Mouse (Mus musculus) mature B cell (primary cell): ENCODE measurements at regions not wholly inside any gene's neighbourhood (a gene's known extent, or its start where the extent isn't known, plus 50 kb on each side); places are given as distances from the start of the nearest gene placed in this dataset.

Source experiments
- in situ Hi-C: fragments of 300-500 bp; cut with MboI; formaldehyde crosslinking; loops from 2 replicates; pipeline ENCODE4 v1.14.3; 2019

DNA sequence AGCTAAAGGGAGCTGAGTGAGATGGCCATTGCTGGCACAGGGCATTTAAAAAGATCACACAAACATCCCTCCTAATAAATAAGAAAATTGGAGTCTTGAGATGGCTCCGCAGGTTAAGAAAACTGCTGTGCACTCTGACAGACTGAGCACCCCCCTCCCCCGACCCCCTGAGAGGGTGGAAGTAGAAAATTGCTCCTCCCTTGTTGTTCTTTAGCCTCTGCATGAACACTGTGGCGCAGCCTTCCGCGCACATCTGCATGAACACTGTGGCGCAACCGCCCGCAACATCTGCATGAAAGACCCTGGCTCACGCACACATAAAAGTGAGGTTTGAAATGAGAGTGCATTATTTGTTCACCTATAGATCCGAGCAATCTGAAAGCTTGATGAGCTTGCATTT is 50.2 kb upstream of the Itsn2 start:
- in situ Hi-C loops, result loop anchor here (25.0 kb wide), 1 partner anchor 605 kb away; no protein-coding TSS in a partner anchor

DNA sequence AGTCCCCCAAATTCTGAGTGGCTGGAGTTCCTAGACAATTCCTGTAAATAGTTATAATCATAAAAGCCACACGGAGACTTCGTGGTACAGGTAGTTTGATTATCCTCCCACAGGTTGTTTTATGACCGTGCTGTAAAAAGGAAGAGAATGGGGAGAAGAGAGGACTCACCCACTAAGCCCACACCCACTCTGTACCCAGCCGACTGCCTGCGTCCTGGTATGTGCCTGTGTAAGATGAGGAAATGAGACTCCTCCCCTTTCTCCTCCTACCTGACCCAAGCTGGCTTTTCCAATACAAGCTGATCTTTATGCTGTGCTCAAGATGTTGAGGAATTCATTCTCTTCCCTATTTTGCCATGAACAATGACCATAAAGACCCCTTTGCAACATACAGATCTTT is 57.3 kb upstream of the Ncoa1 start:
- in situ Hi-C loops, result loop anchor here (25.0 kb wide), 1 partner anchor 597 kb away; no protein-coding TSS in a partner anchor

DNA sequence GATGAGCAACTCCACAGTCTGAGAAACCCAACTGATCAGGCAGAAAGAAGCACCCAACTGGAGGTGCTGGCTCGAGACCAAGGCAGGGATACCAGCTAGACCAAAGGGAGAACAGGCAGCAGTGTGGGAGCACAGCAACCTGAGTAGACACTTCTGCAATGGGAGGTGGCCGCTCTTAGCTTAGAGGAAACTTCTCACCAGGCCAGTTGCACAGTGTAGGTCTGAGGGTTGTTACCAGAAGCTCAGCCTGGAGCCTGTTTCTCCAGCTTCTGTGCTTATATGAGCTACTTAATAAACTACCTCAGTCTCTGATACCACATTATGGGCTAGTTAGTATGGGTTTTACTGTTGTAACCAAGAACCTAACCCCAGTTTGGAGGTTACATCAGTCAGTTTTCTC is 56.7 kb upstream of the Ncoa1 start:
- in situ Hi-C loops, result loop anchor here (25.0 kb wide), 1 partner anchor 596 kb away; no protein-coding TSS in a partner anchor

DNA sequence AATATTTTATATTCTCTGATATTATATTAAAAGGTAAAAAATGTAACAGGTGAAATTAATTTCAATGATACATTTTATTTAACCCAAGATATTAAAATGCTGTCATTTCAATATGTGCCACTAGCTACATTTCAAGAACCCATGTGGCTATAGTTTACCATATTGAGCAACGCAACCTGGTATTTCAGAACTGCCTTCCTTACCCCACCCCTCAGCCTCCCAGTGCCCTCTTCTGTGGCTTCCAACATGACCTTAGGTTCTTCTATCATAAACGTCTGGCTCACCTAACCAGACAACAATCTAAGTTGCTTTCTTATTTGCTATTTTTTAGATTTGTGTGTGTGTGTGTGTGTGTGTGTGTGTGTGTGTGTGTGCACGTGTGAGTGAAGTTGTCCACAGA is 55.7 kb upstream of the Ncoa1 start:
- in situ Hi-C loops, result loop anchor here (25.0 kb wide), 1 partner anchor 595 kb away; no protein-coding TSS in a partner anchor

DNA sequence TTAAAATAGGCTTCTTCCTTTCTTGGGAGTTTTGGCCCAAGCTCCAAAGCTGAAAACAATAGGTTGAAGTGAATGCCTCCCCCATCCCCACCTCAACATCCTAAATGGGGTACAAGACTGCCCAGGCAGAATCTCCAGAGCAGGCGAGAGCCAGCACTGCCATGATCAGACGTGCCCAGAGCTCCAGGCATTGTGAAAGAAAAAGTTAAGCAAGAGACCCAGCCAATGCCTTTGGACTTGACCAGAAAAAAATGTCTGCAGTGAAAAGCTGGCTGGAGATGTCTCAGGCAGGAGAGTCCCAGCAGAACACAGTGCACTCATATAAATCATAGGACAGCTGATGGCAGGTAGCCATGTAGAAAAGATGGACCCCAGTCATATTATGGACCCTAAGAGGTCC is 50.0 kb upstream of the Ncoa1 start:
- in situ Hi-C loops, result loop anchor here (25.0 kb wide), 1 partner anchor 590 kb away; no protein-coding TSS in a partner anchor
